Mouse (Mus musculus): Measurements from ENCODE around the gene Gabpa.

DNA sequence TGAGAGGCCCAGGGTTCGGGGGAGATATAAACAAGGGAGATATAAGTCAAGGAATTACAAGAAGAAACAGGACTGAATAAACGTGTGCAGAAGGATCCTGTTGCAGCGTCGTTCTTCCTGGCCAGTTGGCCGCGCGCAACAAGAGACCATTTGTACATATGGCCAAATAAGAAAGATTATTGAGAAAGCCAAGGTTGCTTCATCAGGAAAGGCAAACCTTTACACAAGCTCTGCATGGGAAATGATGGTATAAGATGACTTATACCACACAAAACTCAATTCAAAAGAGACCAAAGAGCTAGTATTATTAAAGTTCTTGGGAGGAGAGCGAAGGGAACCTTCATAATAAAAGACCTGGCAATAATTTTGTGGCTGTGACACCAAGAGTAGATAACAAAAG is 49.8 kb downstream of the Gabpa start:
- TF ChIP-seq CTCF (IDR thresholded peaks at IDR 0.05; ENCODE audit: low read depth), result no peak
- no peak for TF ChIP-seq EP300 (IDR thresholded peaks at IDR 0.05; ENCODE audit: low read depth)
